Mouse (Mus musculus) thymus, postnatal 0 days (tissue): ENCODE measurements at regions not wholly inside any gene's neighbourhood (a gene's known extent, or its start where the extent isn't known, plus 50 kb on each side); places are given as distances from the start of the nearest gene placed in this dataset.
"Not testable (repeated sequence)": the region's sequence is repeated elsewhere in the genome, so short reads cannot be mapped to it uniquely, and the experiment has no call there.

Experiments
- DNase-seq: peaks from one replicate; pipeline ENCODE4 v3.0.0-alpha.2; 2015; ENCODE audit warnings: low spot score

DNA sequence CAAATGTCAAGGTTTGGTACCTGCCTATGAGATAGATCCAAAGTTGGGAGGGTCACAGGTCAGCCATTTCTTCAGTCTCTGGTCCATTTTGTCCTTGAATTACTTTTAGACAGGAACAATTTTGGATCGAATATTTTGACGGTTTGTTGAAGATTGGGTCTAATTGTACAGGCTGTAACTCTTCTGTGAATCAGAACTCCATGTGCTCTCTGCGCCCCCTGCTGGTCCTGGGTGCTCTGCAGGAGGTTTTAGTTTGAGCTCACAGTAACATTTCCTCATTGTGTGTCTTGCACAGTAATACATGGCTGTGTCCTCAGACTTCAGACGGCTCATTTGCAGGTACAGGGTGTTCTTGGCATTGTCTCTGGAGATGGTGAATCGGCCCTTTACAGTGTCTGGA is 158.1 kb downstream of the Adam6a start:
- not testable (repeated sequence) for DNase-seq

DNA sequence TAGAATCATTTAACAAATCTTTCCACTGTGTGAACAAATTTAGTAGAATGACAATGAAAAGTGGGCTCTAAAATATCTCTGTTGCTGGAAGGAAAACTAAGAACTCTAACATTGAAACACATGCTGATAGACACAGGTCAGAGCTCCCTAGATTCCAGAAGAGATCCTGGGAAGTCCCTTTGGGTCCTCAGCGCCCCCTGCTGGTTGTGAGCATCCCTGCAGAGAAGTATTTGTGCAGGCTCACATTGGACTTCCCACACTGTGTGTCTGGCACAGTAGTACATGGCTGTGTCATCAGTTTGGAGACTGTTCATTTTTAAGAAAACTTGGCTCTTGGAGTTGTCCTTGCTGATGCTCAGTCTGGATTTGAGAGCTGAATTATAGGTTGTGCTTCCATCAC is 172.7 kb downstream of the Adam6a start:
- peak; percentile 13 for DNase-seq

DNA sequence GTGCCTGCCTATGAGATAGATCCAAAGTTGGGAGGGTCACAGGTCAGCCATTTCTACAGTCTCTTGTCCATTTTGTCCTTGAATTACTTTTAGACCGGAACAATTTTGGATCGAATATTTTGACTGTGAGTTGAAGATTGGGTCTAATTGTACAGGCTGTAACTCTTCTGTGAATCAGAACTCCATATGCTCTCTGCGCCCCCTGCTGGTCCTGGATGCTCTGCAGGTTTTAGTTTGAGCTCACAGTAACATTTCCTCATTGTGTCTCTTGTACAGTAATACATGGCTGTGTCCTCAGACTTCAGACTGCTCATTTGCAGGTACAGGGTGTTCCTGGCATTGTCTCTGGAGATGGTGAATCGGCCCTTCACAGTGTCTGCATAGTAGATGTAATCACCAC is 192.1 kb downstream of the Adam6a start:
- DNase-seq: peak; percentile 35

DNA sequence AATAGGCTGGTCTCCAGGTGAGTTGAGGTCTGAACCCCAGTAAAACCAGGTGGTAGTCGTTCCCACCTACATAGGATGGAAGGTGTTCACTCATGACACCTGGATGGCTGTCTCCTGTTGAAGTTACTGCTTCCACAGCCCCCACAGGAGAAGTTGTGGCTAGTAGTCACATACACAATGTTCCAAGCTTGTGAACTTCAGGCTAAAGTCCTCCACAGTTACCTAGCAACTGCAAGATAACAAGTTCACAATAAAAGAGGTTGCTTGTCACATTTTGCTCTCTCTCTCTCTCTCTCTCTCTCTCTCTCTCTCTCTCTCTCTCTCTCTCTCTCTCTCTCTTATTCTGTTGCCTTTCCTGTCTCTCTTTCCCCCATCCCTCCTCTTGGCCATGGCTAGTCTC is 202.6 kb downstream of the Adam6a start:
- no peak for DNase-seq

DNA sequence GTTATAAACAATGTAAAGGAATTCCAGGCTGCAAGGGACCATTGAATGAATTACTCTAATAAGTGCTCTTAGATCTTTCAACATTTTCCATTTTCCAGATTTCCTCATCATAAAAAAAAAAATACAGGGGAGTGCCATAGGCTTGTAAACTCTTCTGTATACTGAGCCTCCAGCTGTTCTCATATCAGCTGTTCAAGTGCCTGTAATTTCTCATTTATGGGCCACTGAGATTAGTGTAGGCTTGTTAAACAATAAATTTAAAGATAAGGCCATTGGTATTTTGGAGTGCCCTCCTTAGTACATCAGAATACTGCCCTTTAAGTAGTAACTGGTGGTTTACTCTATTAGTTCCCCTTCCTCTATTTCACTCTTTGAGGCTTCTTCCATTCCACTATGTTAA is 204.3 kb downstream of the Adam6a start:
- DNase-seq: no peak

DNA sequence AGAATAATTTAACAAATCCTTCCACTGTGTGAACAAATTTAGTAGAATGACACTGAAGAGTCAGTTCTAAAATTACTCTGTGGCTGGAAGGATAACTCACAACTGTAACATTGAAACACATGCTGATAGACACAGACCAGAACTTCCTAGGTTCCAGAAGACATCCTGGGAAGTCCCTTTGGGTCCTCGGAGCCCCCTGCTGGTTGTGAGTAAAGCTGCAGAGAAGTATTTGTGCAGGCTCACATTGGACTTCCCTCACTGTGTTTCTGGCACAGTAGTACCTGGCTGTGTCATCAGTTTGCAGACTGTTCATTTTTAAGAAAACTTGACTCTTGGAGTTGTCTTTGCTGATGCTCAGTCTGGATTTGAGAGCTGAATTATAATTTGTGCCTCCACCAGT is 225.9 kb downstream of the Adam6a start:
- no peak for DNase-seq

DNA sequence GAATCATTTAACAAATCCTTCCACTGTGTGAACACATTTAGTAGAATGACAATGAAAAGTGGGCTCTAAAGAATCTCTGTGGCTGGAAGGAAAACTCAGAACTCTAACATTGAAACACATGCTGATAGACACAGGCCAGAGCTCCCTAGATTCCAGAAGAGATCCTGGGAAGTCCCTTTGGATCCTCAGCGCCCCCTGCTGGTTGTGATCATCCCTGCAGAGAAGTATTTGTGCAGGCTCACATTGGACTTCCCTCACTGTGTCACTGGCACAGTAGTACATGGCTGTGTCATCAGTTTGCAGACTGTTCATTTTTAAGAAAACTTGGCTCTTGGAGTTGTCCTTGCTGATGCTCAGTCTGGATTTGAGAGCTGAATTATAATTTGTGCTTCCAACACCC is 252.2 kb downstream of the Adam6a start:
- DNase-seq: peak; percentile 2

DNA sequence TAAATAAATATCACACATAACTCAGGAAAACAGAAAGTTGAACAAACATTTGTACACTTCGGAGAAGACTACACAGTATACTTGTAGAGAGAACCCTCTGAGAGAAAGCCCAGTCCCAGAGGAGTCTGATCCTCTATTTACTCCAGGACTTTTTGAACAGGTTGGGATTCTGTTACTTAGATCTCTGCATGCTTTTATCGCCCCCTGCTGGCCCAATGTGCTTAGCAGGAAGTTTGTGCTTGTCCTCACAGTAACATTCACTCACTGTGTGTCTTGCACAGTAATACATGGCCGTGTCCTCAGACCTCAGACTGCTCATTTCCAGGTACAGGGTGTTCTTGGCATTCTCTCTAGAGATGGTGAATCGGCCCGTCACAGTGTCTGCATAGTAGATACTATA is 282.7 kb downstream of the Adam6a start:
- DNase-seq: peak; percentile 13

DNA sequence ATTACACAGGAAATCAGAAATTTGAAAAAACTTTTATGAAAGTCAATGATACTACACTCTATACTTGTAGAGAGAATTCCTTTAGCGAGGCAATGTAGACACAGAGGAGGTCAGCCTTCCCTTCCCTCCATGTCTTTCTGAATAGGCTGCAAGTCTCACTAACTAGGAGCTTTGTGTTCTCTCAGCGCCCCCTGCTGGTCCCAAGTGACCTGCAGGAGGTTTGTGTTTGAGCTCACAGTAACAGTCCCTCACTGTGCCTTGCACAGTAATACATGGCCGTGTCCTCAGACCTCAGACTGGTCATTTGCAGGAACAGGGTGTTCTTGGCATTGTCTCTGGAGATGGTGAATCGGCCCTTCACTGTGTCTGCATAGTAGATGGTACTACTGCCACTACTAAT is 315.2 kb downstream of the Adam6a start:
- peak; percentile 31 for DNase-seq

DNA sequence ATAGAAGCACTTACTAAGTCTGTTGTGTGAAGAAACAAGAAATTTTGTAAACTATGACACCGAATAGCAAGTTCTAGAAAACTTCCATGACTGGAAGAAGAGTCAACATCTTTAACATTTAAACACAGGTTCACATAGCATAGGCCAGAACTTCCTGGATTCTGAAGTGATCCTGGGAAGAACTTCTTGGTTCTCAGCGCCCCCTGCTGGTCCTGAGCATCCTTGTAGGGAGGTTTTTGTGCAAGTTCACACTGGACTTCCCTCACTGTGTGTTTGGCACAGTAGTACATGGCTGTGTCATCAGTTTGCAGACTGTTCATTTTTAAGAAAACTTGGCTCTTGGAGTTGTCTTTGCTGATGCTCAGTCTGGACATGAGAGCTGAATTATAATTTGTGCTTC is 335.1 kb downstream of the Adam6a start:
- DNase-seq: peak; percentile 21

DNA sequence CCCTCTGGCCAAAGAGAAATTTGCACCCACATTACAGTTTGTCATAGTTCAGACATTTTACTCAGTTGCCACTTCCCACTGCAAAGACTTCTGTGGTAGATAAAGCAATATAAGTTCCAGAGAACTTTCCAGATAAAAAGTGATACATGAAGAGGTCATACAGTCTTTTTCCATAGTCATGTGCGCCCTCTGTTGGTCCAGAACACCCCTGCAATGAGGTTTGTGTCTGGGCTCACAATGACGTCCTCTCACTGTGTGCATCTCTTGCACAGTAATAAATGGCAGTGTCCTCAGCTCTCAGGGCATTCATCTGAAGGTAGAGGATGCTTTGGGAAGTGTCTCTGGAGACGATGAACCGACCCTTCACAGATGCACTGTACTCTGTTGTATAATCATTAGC is 352.4 kb downstream of the Adam6a start:
- no peak for DNase-seq

DNA sequence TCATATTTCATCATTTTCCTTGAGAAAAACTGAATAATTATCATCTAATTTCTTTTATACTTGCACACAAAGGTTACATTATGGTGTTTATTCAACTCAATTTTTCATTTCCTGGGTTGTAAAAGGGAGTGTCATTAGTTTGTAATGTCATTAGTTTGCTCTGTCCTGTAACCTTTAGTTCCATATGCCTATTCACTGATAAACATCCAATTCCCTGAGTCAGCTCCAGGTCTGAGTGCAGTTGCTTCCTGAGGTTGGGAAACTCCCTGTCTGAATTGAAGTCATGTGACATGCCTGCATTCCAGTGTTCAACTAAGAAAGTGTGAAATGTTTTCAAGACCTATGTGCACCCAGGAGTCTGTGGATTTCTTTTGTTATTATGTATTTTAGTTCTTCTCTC is 362.8 kb downstream of the Adam6a start:
- DNase-seq: no peak

DNA sequence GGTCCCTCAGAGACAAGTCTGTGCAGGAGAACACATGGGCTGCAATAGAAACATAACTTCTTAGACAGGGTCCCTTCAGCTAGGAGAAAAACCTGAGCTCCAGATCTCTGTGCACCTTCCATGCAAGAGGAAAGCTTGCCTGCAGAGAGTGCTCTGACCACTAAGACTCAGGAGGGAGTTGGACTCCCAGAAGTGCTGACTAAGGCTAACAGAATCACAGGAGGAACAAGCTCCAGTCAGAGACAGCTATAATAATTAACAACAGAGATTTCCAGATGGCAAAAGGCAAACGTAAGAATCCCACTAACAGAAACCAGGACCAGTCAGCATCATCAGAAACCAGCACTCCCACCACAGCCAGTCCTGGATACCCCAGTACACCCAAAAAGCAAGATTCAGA is 364.0 kb downstream of the Adam6a start:
- DNase-seq: no peak

DNA sequence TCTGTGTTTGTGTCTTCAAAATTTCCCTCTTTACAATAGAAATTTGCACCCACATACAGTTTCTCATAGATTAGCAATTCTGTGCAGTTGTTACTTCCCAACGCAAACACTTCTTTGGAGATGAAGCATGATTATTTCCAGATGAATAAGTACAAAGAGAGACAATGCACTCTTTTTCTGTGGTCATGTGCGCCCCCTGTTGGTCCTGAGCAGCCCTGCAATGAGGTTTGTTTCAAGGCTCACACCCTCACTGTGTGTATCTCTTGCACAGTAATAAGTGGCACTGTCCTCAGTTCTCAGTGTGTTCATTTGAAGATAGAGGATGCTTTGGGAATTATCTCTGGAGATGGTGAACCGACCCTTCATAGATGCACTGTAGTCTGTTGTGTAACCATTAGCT is 368.1 kb downstream of the Adam6a start:
- no peak for DNase-seq

DNA sequence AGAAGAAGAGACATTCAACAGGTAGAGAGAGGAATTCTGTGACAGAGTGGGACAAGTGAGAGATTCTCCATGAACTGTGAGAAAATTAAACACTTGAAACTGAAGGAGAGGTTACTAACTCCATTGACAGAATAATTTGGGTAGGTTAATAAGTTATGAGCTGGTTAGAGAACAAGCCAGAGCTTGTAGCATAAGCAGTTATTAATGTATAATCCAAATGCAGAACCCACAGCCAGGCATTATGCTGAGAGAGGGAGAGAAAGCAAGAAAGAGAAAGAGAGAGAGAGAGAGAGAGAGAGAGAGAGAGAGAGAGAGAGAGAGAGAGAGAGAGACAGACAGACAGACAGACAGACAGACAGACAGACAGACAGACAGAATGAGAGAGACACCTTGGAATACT is 397.0 kb downstream of the Adam6a start:
- no peak for DNase-seq

DNA sequence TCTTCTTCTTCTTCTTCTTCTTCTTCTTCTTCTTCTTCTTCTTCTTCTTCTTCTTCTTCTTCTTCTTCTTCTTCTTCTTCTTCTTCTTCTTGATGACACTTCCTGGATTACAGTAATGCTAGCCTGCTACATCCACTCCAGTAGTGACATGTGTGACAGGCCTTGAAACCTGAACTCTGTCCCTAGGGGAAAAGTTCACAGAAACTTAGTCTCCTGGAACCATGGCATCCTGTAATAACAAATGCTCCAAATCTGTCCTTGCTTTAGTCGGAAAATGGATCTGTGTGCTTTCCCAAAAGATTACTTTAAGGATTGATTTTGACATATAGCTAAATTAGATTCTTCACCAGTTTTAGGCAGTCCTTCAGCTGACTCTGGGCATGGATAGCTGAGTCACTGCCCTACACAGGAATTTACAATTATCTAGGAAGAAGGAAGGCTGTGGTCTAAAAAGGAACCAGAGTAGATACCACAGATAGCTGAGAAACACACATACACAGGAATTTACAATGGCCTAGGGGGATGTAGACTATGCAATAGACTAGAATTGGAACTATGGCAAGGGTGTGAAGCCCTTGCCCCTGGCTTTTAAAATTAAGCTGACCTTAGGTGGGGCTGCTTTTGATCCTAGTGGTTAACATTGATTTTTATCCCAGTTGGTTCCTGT is 400.1 kb downstream of the Adam6a start:
- DNase-seq: not testable (repeated sequence)

DNA sequence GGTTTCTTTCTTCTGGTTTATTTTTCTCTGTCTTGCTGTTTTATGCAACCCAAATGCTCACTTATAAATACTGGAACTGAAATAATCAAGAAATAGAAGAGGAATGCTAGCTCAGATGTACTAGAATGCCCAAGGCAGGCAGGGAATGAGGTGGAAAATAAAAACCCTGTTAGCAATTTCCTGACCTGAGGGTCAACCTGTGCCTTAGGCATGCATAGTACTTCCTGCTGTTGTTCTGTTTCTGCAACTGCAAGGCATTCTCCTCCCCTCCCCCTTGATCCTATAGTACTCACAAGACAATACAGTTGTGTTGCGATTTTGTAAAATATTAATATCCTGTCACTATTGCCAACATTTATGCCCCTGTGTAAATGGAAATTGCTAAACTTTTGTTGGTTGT is 402.1 kb downstream of the Adam6a start:
- DNase-seq: not testable (repeated sequence)

DNA sequence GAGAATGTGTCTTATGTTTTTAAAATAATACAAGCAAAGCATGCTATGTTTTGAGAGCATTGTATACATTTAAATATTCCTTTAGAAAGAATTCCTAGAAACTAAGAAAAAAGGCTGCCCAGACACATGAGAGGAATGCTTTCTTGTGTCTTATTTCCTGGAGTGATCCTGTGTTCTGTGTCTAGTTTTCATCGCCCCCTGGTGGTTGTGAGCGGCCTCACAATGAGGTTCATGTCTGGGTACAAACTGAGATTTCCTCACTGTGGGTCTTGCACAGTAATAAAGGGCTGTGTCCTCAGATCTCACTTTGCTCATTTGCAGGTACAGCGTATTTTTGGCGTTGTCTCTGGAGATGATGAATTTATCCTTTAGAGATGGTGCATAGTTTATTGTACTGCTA is 404.3 kb downstream of the Adam6a start:
- DNase-seq: peak; percentile 23

DNA sequence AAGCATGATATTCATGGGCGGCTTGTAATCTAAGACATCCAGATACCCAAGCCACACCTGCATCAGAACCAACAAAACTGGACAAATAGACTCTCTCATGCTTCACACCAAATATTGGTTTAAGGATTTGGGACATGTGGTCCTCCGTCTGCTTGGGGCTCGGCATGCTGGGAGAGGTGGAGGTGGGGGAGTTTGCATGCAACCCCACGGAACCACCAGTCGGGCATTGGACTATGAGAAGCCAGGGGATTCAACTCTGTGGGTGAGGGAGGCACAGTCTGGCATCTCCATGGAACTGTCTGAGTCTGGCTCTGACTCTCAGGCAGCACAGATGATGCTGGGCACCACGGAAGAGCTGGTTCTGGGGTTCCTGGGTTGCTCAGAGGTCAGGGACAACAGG is 430.6 kb downstream of the Adam6a start:
- no peak for DNase-seq

DNA sequence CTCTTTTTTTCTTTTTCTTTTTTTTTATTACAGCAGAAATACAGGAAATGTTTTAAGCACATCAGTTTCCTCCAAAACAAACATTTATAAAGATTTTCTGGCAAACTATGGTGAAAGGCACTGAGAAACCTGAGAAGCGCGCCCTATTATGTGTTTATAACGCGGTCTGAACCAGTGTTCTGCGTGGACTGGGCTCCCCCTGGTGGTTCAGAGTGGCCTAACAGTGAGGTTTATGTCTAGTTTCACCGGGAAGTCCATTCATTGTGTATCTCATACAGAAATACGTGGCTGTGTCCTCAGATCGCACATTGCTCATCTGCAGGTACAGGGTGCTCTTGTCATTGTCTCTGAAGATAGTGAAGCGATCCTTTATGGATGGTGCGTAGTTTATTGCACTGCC is 437.9 kb downstream of the Adam6a start:
- peak; percentile 51 for DNase-seq

DNA sequence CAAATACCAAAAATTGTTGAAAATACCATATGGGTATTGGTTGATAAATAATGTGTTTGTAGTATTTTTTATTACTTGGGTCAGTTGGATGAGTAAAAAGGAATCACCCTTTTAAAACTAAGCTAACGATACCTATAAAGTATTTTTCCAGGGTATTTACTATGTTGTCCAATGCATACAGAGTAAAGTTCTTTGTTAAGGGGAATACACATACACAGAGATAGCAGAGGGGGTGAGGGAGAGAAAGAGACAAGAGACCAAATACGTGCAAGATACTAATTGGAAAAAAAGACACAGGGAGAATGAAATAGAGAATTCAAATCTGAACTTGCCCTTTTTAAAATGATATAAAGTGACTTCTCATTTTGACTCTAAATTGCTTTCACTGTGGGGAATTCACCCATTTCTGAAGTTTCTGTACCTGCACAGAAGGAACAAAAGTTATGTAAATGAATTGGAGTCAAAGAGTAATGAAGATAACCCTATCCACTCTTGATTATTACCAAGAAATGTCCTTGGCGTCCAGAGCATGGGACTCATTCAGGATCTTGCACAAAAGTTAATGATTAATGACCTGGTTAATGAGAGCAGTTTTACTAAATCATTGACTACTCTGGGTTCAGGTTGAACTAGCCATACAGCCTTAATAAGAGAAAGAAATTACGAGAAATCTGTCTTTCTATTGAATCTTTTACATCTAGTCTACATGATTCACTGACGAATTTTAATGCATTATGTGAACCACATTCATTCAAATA is 443.7 kb downstream of the Adam6a start:
- DNase-seq: no peak

DNA sequence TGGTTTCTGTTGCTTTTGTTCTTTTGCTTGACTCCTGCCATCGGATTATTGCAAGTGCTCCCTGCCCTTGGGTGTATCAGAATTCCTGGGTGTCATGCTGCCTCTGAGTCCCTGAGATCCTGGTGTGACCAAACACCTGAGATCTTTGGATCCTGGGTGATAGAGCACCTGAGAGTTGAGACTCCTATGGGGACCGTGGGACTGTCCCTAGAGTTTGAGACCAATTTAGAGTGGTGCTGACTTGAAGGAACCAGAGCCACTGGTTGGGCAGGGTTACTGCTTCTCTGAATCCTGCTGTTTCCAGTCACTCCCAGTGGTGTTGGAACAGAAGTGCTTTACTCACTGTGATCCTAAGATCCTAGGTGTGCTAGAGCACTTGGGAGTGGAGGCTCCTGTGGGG is 448.7 kb downstream of the Adam6a start:
- no peak for DNase-seq

DNA sequence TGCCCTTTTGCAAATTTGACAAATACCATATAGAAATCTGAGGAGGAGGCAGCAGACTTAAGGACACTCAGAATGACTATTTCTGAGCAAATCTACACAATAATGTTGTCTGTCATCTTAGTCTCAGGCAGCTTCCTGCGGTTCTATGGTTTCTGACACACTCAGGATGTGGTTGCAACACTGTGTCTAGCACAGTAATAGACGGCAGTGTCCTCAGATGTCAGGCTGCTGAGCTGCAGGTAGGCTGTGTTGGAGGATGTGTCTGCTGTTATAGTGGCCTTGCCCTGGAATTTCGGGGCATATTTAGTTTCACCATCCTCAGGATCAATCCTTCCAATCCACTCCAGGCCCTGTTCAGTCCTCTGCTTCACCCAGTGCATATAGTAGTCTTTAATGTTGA is 450.6 kb downstream of the Adam6a start:
- DNase-seq: peak; percentile 53
